Mouse (Mus musculus) forebrain, embryonic 16.5 days (tissue): ENCODE results near the gene Slc25a45. TPM values are rescaled to one million over a fixed set of nuclear protein-coding genes. Genes with fewer than 3 reads are reported as not detected.

Source experiments
- ATAC-seq: fragments of 200-750 bp; cut with Nextera tagmentation; 2 replicates; pipeline ENCODE4 v1.8.0; 2017; ENCODE audit warnings: mild to moderate bottlenecking, moderate library complexity
- H3K27ac ChIP-seq: fragments of 300-500 bp; sonication (generic); 2 replicates; pipeline ENCODE4 v1.5.1; 2014; ENCODE audit warnings: low read length, control low read depth
- H3K27me3 ChIP-seq: fragments of 300-500 bp; sonication (generic); replicated peaks from 2 replicates; pipeline ENCODE4 v1.6.1; 2014; ENCODE audit warnings: low read length; ENCODE audit not compliant: control insufficient read depth, insufficient read depth
- H3K36me3 ChIP-seq: fragments of 300-500 bp; sonication (generic); 2 replicates; pipeline ENCODE4 v1.6.1; 2014; ENCODE audit not compliant: control insufficient read depth, insufficient read depth
- H3K4me1 ChIP-seq: fragments of 300-500 bp; sonication (generic); replicated peaks from 2 replicates; pipeline ENCODE4 v1.6.1; 2014; ENCODE audit warnings: low read length; ENCODE audit not compliant: control insufficient read depth, insufficient read depth
- H3K4me2 ChIP-seq: fragments of 300-500 bp; sonication (generic); 2 replicates; pipeline ENCODE4 v1.6.1; 2014; ENCODE audit warnings: mild to moderate bottlenecking, low read length, control low read depth
- H3K4me3 ChIP-seq: fragments of 300-500 bp; sonication (generic); replicated peaks from 2 replicates; pipeline ENCODE4 v1.5.1; 2014; ENCODE audit warnings: mild to moderate bottlenecking, low read length, control low read depth
- H3K9ac ChIP-seq: fragments of 300-500 bp; sonication (generic); replicated peaks from 2 replicates; pipeline ENCODE4 v1.6.1; 2014; ENCODE audit warnings: low read depth, low read length, control low read depth
- H3K9me3 ChIP-seq: fragments of 300-500 bp; sonication (generic); 2 replicates; pipeline ENCODE4 v1.6.1; 2016; ENCODE audit warnings: low read length; ENCODE audit not compliant: control insufficient read depth
- WGBS: fragments of 180-500 bp; shearing (Covaris S2); extraction: QIAGEN DNeasy Blood & Tissue Kit; methylation state at CpG from one replicate; pipeline ENCODE4 v1.1.7; 2014; 5-methylcytosine and 5-hydroxymethylcytosine counted together
- polyA plus RNA-seq: library from polyadenylated mRNA; unstranded; fragments of >200 nt; fragmentation: Nextera tagmentation; extraction: Ambion mirVana; gene quantifications from 2 replicates; pipeline ENCODE4 v1.2.1, GENCODE M21; 2015

Gene Slc25a45
- polyA plus RNA-seq, 1 experiment from 2014 or later = 1.5 TPM

DNA sequence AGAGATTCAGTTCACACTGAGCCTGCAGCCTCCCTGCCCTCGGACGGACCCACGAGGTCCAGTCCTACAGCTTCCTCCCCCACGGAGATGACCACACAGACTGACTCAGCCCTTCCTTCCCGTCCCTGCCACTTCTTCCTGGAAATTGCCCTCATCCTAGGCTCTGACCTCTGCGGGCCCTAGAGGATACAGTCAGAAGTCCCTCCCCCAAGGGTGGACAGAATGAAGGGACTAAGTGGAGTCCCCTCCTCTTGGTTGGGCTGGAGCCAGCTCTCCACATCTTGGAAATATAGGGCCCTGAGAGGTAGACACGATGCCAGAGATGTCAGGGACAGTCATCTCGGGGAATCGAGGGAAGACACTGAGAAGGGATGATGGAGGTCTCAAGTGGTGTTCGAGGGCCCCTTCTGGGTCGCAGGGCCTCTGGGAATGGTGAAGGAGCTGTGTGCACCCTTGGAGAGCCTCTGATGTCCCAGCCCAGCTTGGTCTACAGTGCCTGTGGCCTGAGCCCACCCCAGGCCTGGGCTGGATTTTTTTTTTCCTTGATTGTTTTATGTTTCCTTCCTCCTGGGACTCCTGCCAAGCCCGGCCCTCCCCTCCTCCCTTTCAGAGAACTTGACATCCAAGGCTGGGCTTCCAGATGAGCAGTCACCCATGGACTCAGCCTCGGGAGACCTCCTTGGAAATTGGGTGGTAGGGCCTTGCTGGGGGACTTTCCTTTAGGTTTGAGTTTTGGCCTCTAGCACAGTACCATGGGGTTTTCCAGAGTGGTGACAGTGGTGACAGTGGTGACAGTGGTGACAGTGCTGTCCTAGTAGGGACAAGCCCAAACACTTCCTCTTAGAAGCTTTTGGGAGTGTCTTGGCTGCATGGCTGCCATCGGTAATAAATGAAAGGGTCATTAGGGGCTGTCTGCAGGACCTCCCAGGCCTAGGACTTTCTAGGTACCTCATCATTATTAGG lies 52.3 kb downstream of the Slc25a45 start:
- Histone ChIP-seq H3K4me1 (peaks cover 18% of the 10 kb centered on the region), H3K9ac (no peak overlapping the region), H3K4me3 (no peak overlapping the region), H3K27me3 (0 out of 2 replicates have a peak, but pooled peaks cover 2% of the 10 kb centered on the region), H3K9me3 (no peaks in the 10 kb centered on the region), H3K36me3 (no peaks in the 10 kb centered on the region), H3K4me2 (no peak overlapping the region), H3K27ac (no peak overlapping the region)
- ATAC-seq = no peak
- WGBS = 68% methylated on average over 14 of the region's 14 CpGs

- no peak for ATAC-seq
- Histone ChIP-seq H3K36me3 (no peaks in the 10 kb centered on the region), H3K27ac (no peak overlapping the region), H3K4me2 (no peak overlapping the region), H3K9me3 (no peaks in the 10 kb centered on the region), H3K9ac (no peak overlapping the region), H3K27me3 (no peaks in the 10 kb centered on the region), H3K4me1 (peaks cover 18% of the 10 kb centered on the region), H3K4me3 (no peak overlapping the region)
- WGBS = 71% methylated on average over 3 of the region's 3 CpGs
Measured at GRCm38 (mm10) chr19:5935266-5935665, 57.7 kb downstream of the Slc25a45 start.

Other genes with a start within 250 kb of the Slc25a45 start
- 37.0 and 41.6 TPM in 2 replicates for gene Rela, start 240.3 kb upstream of the Slc25a45 start, polyA plus RNA-seq
- gene Sipa1, start 214.1 kb upstream of the Slc25a45 start, polyA plus RNA-seq = 14.3 and 15.1 TPM in 2 replicates
- 10.0 and 10.7 TPM in 2 replicates for gene Map3k11, start 189.1 kb upstream of the Slc25a45 start, polyA plus RNA-seq
- gene Pcnx3, start 188.9 kb upstream of the Slc25a45 start, polyA plus RNA-seq = 24.1 and 28.7 TPM in 2 replicates
- gene Kcnk7, start 173.4 kb upstream of the Slc25a45 start, polyA plus RNA-seq = 0.24 and 0.48 TPM in 2 replicates
- gene Ehbp1l1, start 151.5 kb upstream of the Slc25a45 start, polyA plus RNA-seq = 12.0 and 20.0 TPM in 2 replicates
- 170 and 177 TPM in 2 replicates for gene Fam89b, start 148.2 kb upstream of the Slc25a45 start, polyA plus RNA-seq
- gene Ltbp3, start 136.9 kb upstream of the Slc25a45 start, polyA plus RNA-seq = 11.4 and 11.6 TPM in 2 replicates
- gene Scyl1, start 106.4 kb upstream of the Slc25a45 start, polyA plus RNA-seq = 66.2 and 79.4 TPM in 2 replicates
- 20.9 and 21.5 TPM in 2 replicates for gene Frmd8, start 2.5 kb upstream of the Slc25a45 start, polyA plus RNA-seq
- 11.0 and 13.7 TPM in 2 replicates for gene Tigd3, start 16.3 kb downstream of the Slc25a45 start, polyA plus RNA-seq
- gene Dpf2, start 35.2 kb downstream of the Slc25a45 start, polyA plus RNA-seq = 124 and 126 TPM in 2 replicates
- gene Cdc42ep2, start 47.0 kb downstream of the Slc25a45 start, polyA plus RNA-seq = 11.1 and 12.4 TPM in 2 replicates
- gene Pola2, start 86.4 kb downstream of the Slc25a45 start, polyA plus RNA-seq = 31.9 and 34.2 TPM in 2 replicates
- not detected in 2 replicates for gene Slc22a20, start 108.3 kb downstream of the Slc25a45 start, polyA plus RNA-seq
- gene Capn1, start 138.1 kb downstream of the Slc25a45 start, polyA plus RNA-seq = 1.3 and 2.2 TPM in 2 replicates
- gene Syvn1, start 168.8 kb downstream of the Slc25a45 start, polyA plus RNA-seq = 22.6 and 30.3 TPM in 2 replicates
- 65.0 and 74.0 TPM in 2 replicates for gene Mrpl49, start 180.0 kb downstream of the Slc25a45 start, polyA plus RNA-seq
- gene Fau, start 180.0 kb downstream of the Slc25a45 start, polyA plus RNA-seq = 493 and 512 TPM in 2 replicates
- gene Znhit2, start 183.4 kb downstream of the Slc25a45 start, polyA plus RNA-seq = 30.1 and 31.0 TPM in 2 replicates
- gene Tm7sf2, start 190.6 kb downstream of the Slc25a45 start, polyA plus RNA-seq = 34.0 and 41.3 TPM in 2 replicates
- 85.9 and 88.5 TPM in 2 replicates for gene Vps51, start 199.4 kb downstream of the Slc25a45 start, polyA plus RNA-seq
- not detected in 2 replicates for gene Tmem262, start 202.2 kb downstream of the Slc25a45 start, polyA plus RNA-seq
- gene Gm28374, start 204.4 kb downstream of the Slc25a45 start, polyA plus RNA-seq = 2.1 and 3.1 TPM in 2 replicates
- gene Zfpl1, start 207.1 kb downstream of the Slc25a45 start, polyA plus RNA-seq = 83.3 and 85.7 TPM in 2 replicates
- gene Cdca5, start 207.2 kb downstream of the Slc25a45 start, polyA plus RNA-seq = 16.5 and 16.7 TPM in 2 replicates
- not detected in 2 replicates for gene AC131692.1, start 216.6 kb downstream of the Slc25a45 start, polyA plus RNA-seq
- gene Naaladl1, start 228.0 kb downstream of the Slc25a45 start, polyA plus RNA-seq = 0.35 and 0.58 TPM in 2 replicates
- gene Sac3d1, start 240.8 kb downstream of the Slc25a45 start, polyA plus RNA-seq = 46.4 and 50.5 TPM in 2 replicates